Mouse (Mus musculus) gastrocnemius, adult 18-20 months (tissue): Measurements from ENCODE around the gene Gm7579. TPM values are rescaled to one million over a fixed set of nuclear protein-coding genes. Genes with fewer than 3 reads are reported as not detected.

Experiments
- total RNA-seq, 2 experiments: library from RNA; stranded (reverse); gene quantifications; 2 replicates each; pipeline ENCODE4 v1.2.3; 2021

Gm7579 gene
- total RNA-seq, 2 experiments from 2014 or later: not detected

Other genes with a start within 250 kb of the Gm7579 start
- gene Mob2, start 150.8 kb upstream of the Gm7579 start, total RNA-seq: 10 to 100 TPM; 49.6 to 51.8 TPM
- 10 to 100 TPM; 21.9 to 41.2 TPM for gene Dusp8, start 116.0 kb upstream of the Gm7579 start, total RNA-seq
- gene Gm45618, start 91.1 kb upstream of the Gm7579 start, total RNA-seq: not detected
- gene Gm39115, start 75.8 kb upstream of the Gm7579 start, total RNA-seq: not detected
- not detected for gene Gm45337, start 67.3 kb upstream of the Gm7579 start, total RNA-seq
- gene Gm29735, start 54.7 kb upstream of the Gm7579 start, total RNA-seq: not detected
- gene Gm4553, start 46.1 kb upstream of the Gm7579 start, total RNA-seq: not detected
- not detected for gene Krtap5-2, start 35.9 kb upstream of the Gm7579 start, total RNA-seq
- gene Gm10153, start 21.5 kb upstream of the Gm7579 start, total RNA-seq: not detected
- gene Krtap5-3, start 10.5 kb upstream of the Gm7579 start, total RNA-seq: not detected
- gene Krtap5-5, start 18.1 kb downstream of the Gm7579 start, total RNA-seq: not detected
- gene Gm40460, start 29.2 kb downstream of the Gm7579 start, total RNA-seq: not detected
- not detected for gene Gm2431, start 46.5 kb downstream of the Gm7579 start, total RNA-seq
- gene Gm4559, start 62.5 kb downstream of the Gm7579 start, total RNA-seq: not detected
- gene Krtap5-1, start 85.3 kb downstream of the Gm7579 start, total RNA-seq: not detected
- gene Krtap5-4, start 91.7 kb downstream of the Gm7579 start, total RNA-seq: not detected
- 1 to 10 TPM; 3.2 to 5.0 TPM for gene Ifitm10, start 161.9 kb downstream of the Gm7579 start, total RNA-seq
- 1 to 10 TPM; 1.1 to 2.4 TPM for gene Gm49369, start 170.8 kb downstream of the Gm7579 start, total RNA-seq
- 100 to 1,000 TPM; 445 to 450 TPM for gene Ctsd, start 176.2 kb downstream of the Gm7579 start, total RNA-seq
- gene Syt8, start 223.0 kb downstream of the Gm7579 start, total RNA-seq: not detected
- over 10,000 TPM; 19,257 to 20,060 TPM for gene Tnni2, start 229.9 kb downstream of the Gm7579 start, total RNA-seq
- gene Lsp1, start 248.9 kb downstream of the Gm7579 start, total RNA-seq: 10 to 100 TPM; 30.3 to 38.4 TPM